Mouse (Mus musculus) embryonic facial prominence, embryonic 13.5 days (tissue): ENCODE measurements at regions not wholly inside any gene's neighbourhood (a gene's known extent, or its start where the extent isn't known, plus 50 kb on each side); places are given as distances from the start of the nearest gene placed in this dataset.

ENCODE experiments used
- ATAC-seq: fragments of 200-750 bp; cut with Nextera tagmentation; 2 replicates; pipeline ENCODE4 v1.8.0; 2017; ENCODE audit warnings: low read depth; ENCODE audit not compliant: insufficient number of reproducible peaks, insufficient read depth, low FRiP score, low TSS enrichment
- H3K27ac ChIP-seq: fragments of 300-500 bp; sonication (generic); 2 replicates; pipeline ENCODE4 v1.5.1; 2015; ENCODE audit warnings: moderate library complexity, mild to moderate bottlenecking, inconsistent platforms
- H3K27me3 ChIP-seq: fragments of 300-500 bp; sonication (generic); 2 replicates; pipeline ENCODE4 v1.6.1; 2015; ENCODE audit warnings: mild to moderate bottlenecking, inconsistent platforms
- H3K36me3 ChIP-seq: fragments of 300-500 bp; sonication (generic); 2 replicates; pipeline ENCODE4 v1.6.1; 2015; ENCODE audit warnings: mild to moderate bottlenecking, inconsistent platforms
- H3K4me1 ChIP-seq: fragments of 300-500 bp; sonication (generic); 2 replicates; pipeline ENCODE4 v1.6.1; 2015; ENCODE audit warnings: inconsistent platforms
- H3K4me2 ChIP-seq: fragments of 300-500 bp; sonication (generic); 2 replicates; pipeline ENCODE4 v1.6.1; 2015; ENCODE audit warnings: moderate library complexity, mild to moderate bottlenecking, inconsistent platforms
- H3K4me3 ChIP-seq: fragments of 300-500 bp; sonication (generic); 2 replicates; pipeline ENCODE4 v1.5.1; 2015; ENCODE audit warnings: mild to moderate bottlenecking, inconsistent platforms
- H3K9ac ChIP-seq: fragments of 300-500 bp; sonication (generic); 2 replicates; pipeline ENCODE4 v1.6.1; 2015; ENCODE audit warnings: mild to moderate bottlenecking, inconsistent platforms
- H3K9me3 ChIP-seq: fragments of 300-500 bp; sonication (generic); 2 replicates; pipeline ENCODE4 v1.6.1; 2016; ENCODE audit warnings: inconsistent platforms
- WGBS: fragments of 180-500 bp; shearing (Covaris S2); methylation state at CpG from one replicate; pipeline ENCODE4 v1.1.7; 2015; ENCODE audit warnings: mixed read lengths; 5-methylcytosine and 5-hydroxymethylcytosine counted together

GRCm38 (mm10) chr16:9132113-9132512, 302.2 kb downstream of the 1810013L24Rik start:
- no peak for ATAC-seq
- no peaks in the 10 kb centered on the region for H3K36me3 ChIP-seq
- H3K4me2 ChIP-seq = no peak overlapping the region
- H3K4me3 ChIP-seq = no peak overlapping the region
- no peak overlapping the region for H3K27ac ChIP-seq
- H3K9me3 ChIP-seq = no peaks in the 10 kb centered on the region
- no peaks in the 10 kb centered on the region for H3K27me3 ChIP-seq
- WGBS = 62% methylated on average over 3 of the region's 3 CpGs
- H3K4me1 ChIP-seq = no peaks in the 10 kb centered on the region
- no peak overlapping the region for H3K9ac ChIP-seq

DNA sequence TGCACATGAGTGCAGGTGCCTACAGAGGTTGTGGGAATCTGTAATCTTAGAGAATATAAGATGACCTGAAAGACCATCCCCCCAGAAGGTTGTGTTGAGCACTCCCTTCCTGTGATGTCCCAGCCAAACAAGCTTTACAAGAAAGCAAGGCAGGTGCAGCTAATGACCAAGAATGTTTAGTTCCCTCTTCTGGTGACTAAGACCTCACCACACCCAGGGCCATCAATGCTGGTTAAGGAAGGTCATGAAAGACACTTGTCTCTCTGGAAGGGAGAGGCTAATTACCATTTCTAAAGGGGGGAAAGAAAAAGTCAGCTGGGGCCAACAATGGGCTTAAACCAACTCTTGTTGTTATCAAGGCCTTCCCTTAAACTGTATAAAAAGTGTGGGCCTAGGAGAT, 302.9 kb downstream of the 1810013L24Rik start:
- no peaks in the 10 kb centered on the region for H3K4me1 ChIP-seq
- H3K27me3 ChIP-seq = no peaks in the 10 kb centered on the region
- no peak overlapping the region for H3K4me2 ChIP-seq
- H3K27ac ChIP-seq = no peak overlapping the region
- H3K36me3 ChIP-seq = no peaks in the 10 kb centered on the region
- no peaks in the 10 kb centered on the region for H3K9me3 ChIP-seq
- no peak overlapping the region for H3K9ac ChIP-seq
- ATAC-seq = no peak
- no peak overlapping the region for H3K4me3 ChIP-seq

GRCm38 (mm10) chr16:9135377-9135776, 305.5 kb downstream of the 1810013L24Rik start:
- no peaks in the 10 kb centered on the region for H3K36me3 ChIP-seq
- no peak overlapping the region for H3K4me2 ChIP-seq
- no peaks in the 10 kb centered on the region for H3K9me3 ChIP-seq
- ATAC-seq = no peak
- no peak overlapping the region for H3K9ac ChIP-seq
- H3K4me1 ChIP-seq = no peaks in the 10 kb centered on the region
- 86% methylated on average over 8 of the region's 8 CpGs for WGBS
- H3K27ac ChIP-seq = no peak overlapping the region
- no peaks in the 10 kb centered on the region for H3K27me3 ChIP-seq
- H3K4me3 ChIP-seq = no peak overlapping the region

DNA sequence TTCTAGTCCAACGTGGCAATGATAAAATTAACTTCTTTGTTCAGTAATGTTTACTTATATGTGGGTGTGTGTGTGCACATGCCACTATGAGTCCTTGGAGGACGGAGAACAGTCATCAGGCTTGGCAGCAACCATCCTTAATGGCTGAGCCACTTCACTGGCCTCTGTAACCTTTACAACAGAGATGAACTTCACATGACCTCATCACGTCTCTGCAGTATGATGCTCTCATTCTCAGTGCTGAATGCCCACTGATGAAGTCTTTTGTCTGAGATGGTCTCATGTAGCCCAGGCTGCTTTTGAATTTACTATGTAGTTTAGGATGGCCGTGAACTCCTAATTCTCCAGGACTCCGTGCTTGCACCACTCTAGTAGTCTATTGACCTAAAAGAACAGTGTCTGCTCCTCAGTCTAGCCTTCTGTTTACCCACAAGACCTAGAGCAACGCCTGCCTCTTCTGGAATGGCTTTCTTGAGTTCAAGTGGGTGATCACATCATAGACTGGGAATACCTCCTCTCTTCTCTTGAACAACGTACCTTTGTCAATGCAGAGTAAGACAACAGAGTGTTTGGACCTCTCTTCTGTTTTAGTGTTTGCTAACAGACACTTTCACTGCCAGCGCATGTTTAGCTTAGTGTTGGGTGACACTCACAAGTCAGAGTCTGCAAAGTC, 308.8 kb downstream of the 1810013L24Rik start:
- H3K9ac ChIP-seq = no peak overlapping the region
- H3K4me3 ChIP-seq = no peak overlapping the region
- ATAC-seq = no peak
- H3K27me3 ChIP-seq = no peaks in the 10 kb centered on the region
- 79% methylated on average over 8 of the region's 8 CpGs for WGBS
- H3K36me3 ChIP-seq = no peaks in the 10 kb centered on the region
- H3K4me1 ChIP-seq = no peaks in the 10 kb centered on the region
- no peak overlapping the region for H3K27ac ChIP-seq
- H3K4me2 ChIP-seq = no peak overlapping the region
- H3K9me3 ChIP-seq = no peaks in the 10 kb centered on the region

GRCm38 (mm10) chr16:9139405-9139804, 309.5 kb downstream of the 1810013L24Rik start:
- ATAC-seq = no peak
- Histone ChIP-seq H3K9me3 (no peaks in the 10 kb centered on the region), H3K4me1 (no peaks in the 10 kb centered on the region), H3K27me3 (no peaks in the 10 kb centered on the region), H3K36me3 (no peaks in the 10 kb centered on the region), H3K9ac (no peak overlapping the region), H3K27ac (no peak overlapping the region), H3K4me3 (no peak overlapping the region), H3K4me2 (no peak overlapping the region)
- 81% methylated on average over 3 of the region's 3 CpGs for WGBS

- Histone ChIP-seq H3K27me3 (no peaks in the 10 kb centered on the region), H3K9ac (no peak overlapping the region), H3K4me3 (no peak overlapping the region), H3K4me2 (no peak overlapping the region), H3K27ac (peak overlapping the region; percentile 44; the same call in 1 of the 2 replicates), H3K9me3 (no peaks in the 10 kb centered on the region), H3K4me1 (peaks cover 10% of the 10 kb centered on the region), H3K36me3 (no peaks in the 10 kb centered on the region)
- ATAC-seq = no peak
- 53% methylated on average over 8 of the region's 8 CpGs for WGBS
Observed at GRCm38 (mm10) chr16:9149209-9150135, 319.6 kb downstream of the 1810013L24Rik start.

- no peaks in the 10 kb centered on the region for H3K9me3 ChIP-seq
- no peaks in the 10 kb centered on the region for H3K36me3 ChIP-seq
- no peak for ATAC-seq
- H3K4me1 ChIP-seq = peaks cover 10% of the 10 kb centered on the region
- H3K4me3 ChIP-seq = no peak overlapping the region
- WGBS = 72% methylated on average over 4 of the region's 4 CpGs
- H3K27ac ChIP-seq = no peak overlapping the region
- H3K27me3 ChIP-seq = no peaks in the 10 kb centered on the region
- H3K9ac ChIP-seq = no peak overlapping the region
- H3K4me2 ChIP-seq = no peak overlapping the region
Observed at GRCm38 (mm10) chr16:9151936-9152335, 322.0 kb downstream of the 1810013L24Rik start.

GRCm38 (mm10) chr16:9153501-9153900, 323.6 kb downstream of the 1810013L24Rik start:
- Histone ChIP-seq H3K27ac (no peak overlapping the region), H3K4me1 (peaks cover 10% of the 10 kb centered on the region), H3K9me3 (no peaks in the 10 kb centered on the region), H3K4me2 (no peak overlapping the region), H3K4me3 (no peak overlapping the region), H3K36me3 (no peaks in the 10 kb centered on the region), H3K27me3 (no peaks in the 10 kb centered on the region), H3K9ac (no peak overlapping the region)
- WGBS = 94% methylated on average over 4 of the region's 4 CpGs
- ATAC-seq = no peak

DNA sequence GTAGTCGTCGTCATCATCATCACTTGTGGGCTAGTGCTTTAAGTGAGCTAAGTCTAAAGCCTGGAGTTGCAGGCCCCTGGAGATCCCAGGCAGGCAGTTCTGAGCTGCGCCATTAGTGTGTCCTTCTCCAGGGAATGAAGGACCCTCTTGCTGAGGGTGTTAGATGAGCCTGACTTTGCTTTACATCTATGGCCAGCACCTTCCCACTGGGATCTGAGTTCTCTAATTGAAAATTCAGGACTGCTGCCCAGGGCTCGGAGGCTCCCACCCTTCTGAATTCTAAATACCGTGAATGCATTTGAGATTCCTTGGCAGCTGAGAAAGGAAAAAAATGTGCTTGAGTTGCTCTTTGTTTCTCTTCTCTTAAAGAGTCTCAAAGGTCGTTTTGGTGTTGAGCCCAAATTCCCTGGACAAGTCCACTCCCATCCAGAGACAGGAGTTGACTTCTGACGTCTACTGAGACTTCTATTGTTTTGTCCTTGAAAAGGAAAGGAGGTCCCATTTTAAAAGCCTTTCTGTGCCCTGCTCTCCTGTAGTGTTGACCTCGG, 335.9 kb downstream of the 1810013L24Rik start:
- Histone ChIP-seq H3K27ac (no peak overlapping the region), H3K4me2 (no peak overlapping the region), H3K4me3 (no peak overlapping the region), H3K9me3 (no peaks in the 10 kb centered on the region), H3K27me3 (no peaks in the 10 kb centered on the region), H3K36me3 (no peaks in the 10 kb centered on the region), H3K4me1 (no peaks in the 10 kb centered on the region; the same call in 1 of the 2 replicates), H3K9ac (no peak overlapping the region)
- no peak for ATAC-seq
- WGBS = 68% methylated on average over 8 of the region's 8 CpGs

GRCm38 (mm10) chr16:9176402-9176801, 346.5 kb downstream of the 1810013L24Rik start:
- WGBS = 76% methylated on average over 3 of the region's 3 CpGs
- no peak overlapping the region for H3K4me2 ChIP-seq
- H3K9ac ChIP-seq = no peak overlapping the region
- H3K4me1 ChIP-seq = no peaks in the 10 kb centered on the region
- ATAC-seq = no peak
- H3K9me3 ChIP-seq = no peaks in the 10 kb centered on the region
- no peaks in the 10 kb centered on the region for H3K36me3 ChIP-seq
- no peak overlapping the region for H3K4me3 ChIP-seq
- H3K27ac ChIP-seq = no peak overlapping the region
- no peaks in the 10 kb centered on the region for H3K27me3 ChIP-seq

GRCm38 (mm10) chr16:9195821-9196220, 365.9 kb downstream of the 1810013L24Rik start:
- Histone ChIP-seq H3K36me3 (no peaks in the 10 kb centered on the region), H3K9ac (no peak overlapping the region), H3K27ac (no peak overlapping the region), H3K4me2 (no peak overlapping the region), H3K27me3 (no peaks in the 10 kb centered on the region), H3K4me3 (no peak overlapping the region), H3K4me1 (no peaks in the 10 kb centered on the region), H3K9me3 (no peaks in the 10 kb centered on the region)
- WGBS = 51% methylated on average over 13 of the region's 13 CpGs
- no peak for ATAC-seq
